Mouse (Mus musculus): ENCODE measurements around the gene Glyatl3.

Gene Glyatl3

DNA sequence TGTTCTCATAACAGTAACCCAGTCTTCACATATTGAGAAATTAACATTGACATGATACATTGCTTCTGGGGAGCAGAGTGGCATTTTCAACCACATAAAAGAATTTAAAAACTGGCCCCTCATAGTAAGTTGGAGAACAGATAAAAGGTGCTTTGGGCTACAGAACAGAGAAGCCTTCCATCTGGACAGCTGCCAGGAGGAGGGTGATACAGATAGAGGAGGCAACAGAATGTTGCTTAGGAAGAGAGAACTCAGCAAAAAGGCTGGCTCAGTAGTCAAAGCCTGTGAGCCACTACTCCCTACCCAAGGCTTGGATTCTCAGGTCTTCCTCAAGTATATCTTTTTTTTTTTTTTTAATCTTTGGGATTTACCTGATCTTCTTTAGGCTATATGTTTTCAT, 59.1 kb downstream of the Glyatl3 start:
- no peak for DNase-seq
